Mouse (Mus musculus): ENCODE results near the gene Gsto2.

DNA sequence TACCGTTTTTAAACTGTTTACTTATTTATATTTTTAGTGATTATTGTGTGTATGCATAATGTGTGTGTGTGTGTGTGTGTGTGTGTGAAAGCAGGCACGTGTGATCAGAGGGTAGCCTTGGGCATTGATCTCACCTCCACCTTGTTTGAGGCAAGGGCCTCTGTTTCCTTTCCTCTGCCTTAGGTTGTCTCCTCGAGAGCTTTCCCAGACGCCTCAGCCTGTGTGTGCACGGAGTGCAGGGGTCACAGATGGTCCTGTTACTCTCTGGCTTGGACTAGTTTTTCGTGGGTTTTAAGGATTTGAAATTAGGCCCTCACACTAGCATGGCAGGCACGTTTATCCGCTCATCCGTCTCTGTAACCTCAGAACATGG, 17.5 kb downstream of the Gsto2 start:
- no peak for TF ChIP-seq CTCF (IDR thresholded peaks at IDR 0.05; ENCODE audit: insufficient read depth, low read depth, low read length)
- no peak for TF ChIP-seq POLR2A (IDR thresholded peaks at IDR 0.05; ENCODE audit: insufficient read depth, low read depth, low read length)

Data from olfactory bulb, adult 2 months (tissue).